Comparison of ENCODE assay signal across 8 mouse cellular contexts in genomic region chr2:148874224-148874616, GRCm38 (mm10). TPM values are rescaled to one million over a fixed set of nuclear protein-coding genes. Genes with fewer than 3 reads are reported as not detected.
DNase-seq lines count a peak whose midpoint lies in the region; ATAC-seq and TF ChIP-seq lines count a peak whose summit lies in the region.

No protein-coding gene starts in this region.

- H3K9me3 ChIP-seq in embryonic facial prominence, embryonic 13.5 days: no peaks in the 10 kb centered on the region
- no peaks in the 10 kb centered on the region for H3K9me3 ChIP-seq in intestine, postnatal 0 days (ENCODE audit: control insufficient read depth)
- H3K9me3 ChIP-seq in neural tube, embryonic 11.5 days (ENCODE audit: control insufficient read depth, low read length): no peaks in the 10 kb centered on the region

- H3K4me1 ChIP-seq in embryonic facial prominence, embryonic 13.5 days: peaks cover 22% of the 10 kb centered on the region
- no peaks in the 10 kb centered on the region for H3K4me1 ChIP-seq in intestine, postnatal 0 days (replicated peaks; ENCODE audit: control insufficient read depth, insufficient read depth, low read length)
- H3K4me1 ChIP-seq in neural tube, embryonic 11.5 days (ENCODE audit: control insufficient read depth, insufficient read depth, low read length): peaks cover 11% of the 10 kb centered on the region

- H3K4me2 ChIP-seq in embryonic facial prominence, embryonic 13.5 days: peak overlapping the region; percentile 82
- H3K4me2 ChIP-seq in intestine, postnatal 0 days (replicated peaks; ENCODE audit: low read depth): peak overlapping the region; percentile 89
- H3K4me2 ChIP-seq in neural tube, embryonic 11.5 days (ENCODE audit: low read depth): peak overlapping the region; percentile 78

- TF ChIP-seq CTCF in left cerebral cortex, adult 2 months (IDR thresholded peaks at IDR 0.05): no peak
- no peak for TF ChIP-seq CTCF in intestine, postnatal 0 days (IDR thresholded peaks at IDR 0.05; ENCODE audit: low read depth)

- no peak for ATAC-seq in embryonic facial prominence, embryonic 13.5 days (ENCODE audit: insufficient number of reproducible peaks, insufficient read depth, low FRiP score, low TSS enrichment, low read depth)
- no peak for ATAC-seq in intestine, postnatal 0 days
- ATAC-seq in neural tube, embryonic 11.5 days (ENCODE audit: insufficient read depth, low FRiP score, low TSS enrichment): no peak
- no peak for ATAC-seq in CD4-positive, CD25-positive, alpha-beta regulatory T cell, adult 4 months

- 38% methylated on average over 3 of the region's 3 CpGs for WGBS in embryonic facial prominence, embryonic 13.5 days
- 32% methylated on average over 3 of the region's 3 CpGs for WGBS in intestine, postnatal 0 days
- 72% methylated on average over 3 of the region's 3 CpGs for WGBS in neural tube, embryonic 11.5 days

- H3K27ac ChIP-seq in left cerebral cortex, adult 2 months: peak overlapping the region; percentile 90
- H3K27ac ChIP-seq in embryonic facial prominence, embryonic 13.5 days: no peak overlapping the region
- H3K27ac ChIP-seq in intestine, postnatal 0 days (ENCODE audit: low read depth, low read length): no peak overlapping the region
- H3K27ac ChIP-seq in neural tube, embryonic 11.5 days (ENCODE audit: low read depth, low read length): no peak overlapping the region

- peaks cover 25% of the 10 kb centered on the region for H3K36me3 ChIP-seq in embryonic facial prominence, embryonic 13.5 days
- H3K36me3 ChIP-seq in intestine, postnatal 0 days (ENCODE audit: control insufficient read depth, insufficient read depth): peaks cover 12% of the 10 kb centered on the region; the same call in 1 of the 2 replicates
- H3K36me3 ChIP-seq in neural tube, embryonic 11.5 days (ENCODE audit: control insufficient read depth, insufficient read depth, low read length): no peaks in the 10 kb centered on the region; the same call in 1 of the 2 replicates

- H3K4me3 ChIP-seq in left cerebral cortex, adult 2 months: peak overlapping the region; percentile 88
- peak overlapping the region; percentile 89 for H3K4me3 ChIP-seq in embryonic facial prominence, embryonic 13.5 days
- peak overlapping the region; percentile 78 for H3K4me3 ChIP-seq in intestine, postnatal 0 days (ENCODE audit: low read depth, low read length)
- H3K4me3 ChIP-seq in neural tube, embryonic 11.5 days (ENCODE audit: low read depth, low read length): peak overlapping the region; percentile 88

- H3K27me3 ChIP-seq in embryonic facial prominence, embryonic 13.5 days: no peaks in the 10 kb centered on the region
- H3K27me3 ChIP-seq in intestine, postnatal 0 days (replicated peaks; ENCODE audit: control insufficient read depth, insufficient read depth, low read length): no peaks in the 10 kb centered on the region
- H3K27me3 ChIP-seq in neural tube, embryonic 11.5 days (ENCODE audit: control insufficient read depth, insufficient read depth, low read length): no peaks in the 10 kb centered on the region

- DNase-seq in left cerebral cortex, adult 2 months (ENCODE audit: extremely low spot score in 1 of 2, low spot score in 2 of 2): no peak
- DNase-seq in left cerebral cortex, adult 18-20 months (ENCODE audit: low spot score in 2 of 2): no peak
- DNase-seq in neural tube, embryonic 11.5 days (ENCODE audit: low spot score): no peak
- DNase-seq in MN1 (ENCODE audit: low spot score): no peak
- no peak for DNase-seq in gastrocnemius, postnatal 4 days (ENCODE audit: low spot score in 2 of 2)

- intact Hi-C loops in left cerebral cortex, adult 2 months (cut with DNase I): loop anchor here (2.0 kb wide), 1 partner anchor 27 kb away; no protein-coding TSS in a partner anchor

- H3K9ac ChIP-seq in embryonic facial prominence, embryonic 13.5 days: peak overlapping the region; percentile 90
- H3K9ac ChIP-seq in intestine, postnatal 0 days (ENCODE audit: low read depth, low read length): peak overlapping the region; percentile 59; the same call in 1 of the 2 replicates
- peak overlapping the region; percentile 88; the same call in 1 of the 2 replicates for H3K9ac ChIP-seq in neural tube, embryonic 11.5 days (ENCODE audit: low read length)

RNA-seq across cellular contexts. Expression of gene Cst3, which starts 1.3 kb away (rescaled TPM):
- 1,000 to 10,000 TPM; 1,809 to 1,890 TPM for total RNA-seq in left cerebral cortex, adult 2 months (2021)
- total RNA-seq in left cerebral cortex, adult 18-20 months (2021): 1,000 to 10,000 TPM; 2,004 to 2,127 TPM
- polyA plus RNA-seq in embryonic facial prominence, embryonic 13.5 days (2015; fragmentation: Nextera tagmentation; extraction: Ambion mirVana): 344 and 387 TPM in 2 replicates
- polyA plus RNA-seq in intestine, postnatal 0 days (2015; fragmentation: Nextera tagmentation; extraction: Ambion mirVana): 305 and 313 TPM in 2 replicates
- 309 and 318 TPM in 2 replicates for polyA plus RNA-seq in neural tube, embryonic 11.5 days (2014; fragmentation: Nextera tagmentation; extraction: Ambion mirVana)
- 100 to 1,000 TPM; 380 to 427 TPM for total RNA-seq in gastrocnemius, postnatal 4 days (2021)
- polyA plus RNA-seq in CD4-positive, CD25-positive, alpha-beta regulatory T cell, adult 4 months (2017; shearing (Covaris generic)): 100 to 1,000 TPM; 159 to 175 TPM

RNA-seq across cellular contexts. Expression of gene 9230104L09Rik, which starts 9.4 kb away (rescaled TPM):
- not detected for total RNA-seq in left cerebral cortex, adult 2 months (2021)
- not detected for total RNA-seq in left cerebral cortex, adult 18-20 months (2021)
- not detected in 2 replicates for polyA plus RNA-seq in embryonic facial prominence, embryonic 13.5 days (2015; fragmentation: Nextera tagmentation; extraction: Ambion mirVana)
- not detected in 2 replicates for polyA plus RNA-seq in intestine, postnatal 0 days (2015; fragmentation: Nextera tagmentation; extraction: Ambion mirVana)
- not detected in 2 replicates for polyA plus RNA-seq in neural tube, embryonic 11.5 days (2014; fragmentation: Nextera tagmentation; extraction: Ambion mirVana)
- total RNA-seq in gastrocnemius, postnatal 4 days (2021): not detected
- polyA plus RNA-seq in CD4-positive, CD25-positive, alpha-beta regulatory T cell, adult 4 months (2017; shearing (Covaris generic)): not detected

RNA-seq across cellular contexts. Expression of gene Cst9, which starts 39.3 kb away (rescaled TPM):
- total RNA-seq in left cerebral cortex, adult 2 months (2021): not detected
- not detected for total RNA-seq in left cerebral cortex, adult 18-20 months (2021)
- polyA plus RNA-seq in embryonic facial prominence, embryonic 13.5 days (2015; fragmentation: Nextera tagmentation; extraction: Ambion mirVana): not detected in 2 replicates
- polyA plus RNA-seq in intestine, postnatal 0 days (2015; fragmentation: Nextera tagmentation; extraction: Ambion mirVana): not detected in 2 replicates
- polyA plus RNA-seq in neural tube, embryonic 11.5 days (2014; fragmentation: Nextera tagmentation; extraction: Ambion mirVana): not detected in 2 replicates
- total RNA-seq in gastrocnemius, postnatal 4 days (2021): not detected
- not detected for polyA plus RNA-seq in CD4-positive, CD25-positive, alpha-beta regulatory T cell, adult 4 months (2017; shearing (Covaris generic))

RNA-seq across cellular contexts. Expression of gene Cst13, which starts 54.3 kb away (rescaled TPM):
- total RNA-seq in left cerebral cortex, adult 2 months (2021): not detected
- total RNA-seq in left cerebral cortex, adult 18-20 months (2021): not detected
- not detected in 2 replicates for polyA plus RNA-seq in embryonic facial prominence, embryonic 13.5 days (2015; fragmentation: Nextera tagmentation; extraction: Ambion mirVana)
- not detected in 2 replicates for polyA plus RNA-seq in intestine, postnatal 0 days (2015; fragmentation: Nextera tagmentation; extraction: Ambion mirVana)
- polyA plus RNA-seq in neural tube, embryonic 11.5 days (2014; fragmentation: Nextera tagmentation; extraction: Ambion mirVana): not detected in 2 replicates
- total RNA-seq in gastrocnemius, postnatal 4 days (2021): not detected
- not detected for polyA plus RNA-seq in CD4-positive, CD25-positive, alpha-beta regulatory T cell, adult 4 months (2017; shearing (Covaris generic))
